Mouse (Mus musculus) kidney, adult 2 months (tissue): ENCODE measurements around the gene Gars.

Experiments
- CTCF ChIP-seq: fragments of 200-500 bp; conservative IDR thresholded peaks from 2 replicates; pipeline ENCODE4 v1.5.1; 2011; ENCODE audit warnings: low read depth, mild to moderate bottlenecking, control low read depth, low read length, moderate library complexity, mixed read lengths; ENCODE audit not compliant: insufficient read depth, insufficient read length
- POLR2A ChIP-seq: fragments of 200-500 bp; IDR thresholded peaks from one replicate; pipeline ENCODE4 v1.6.1; 2011; ENCODE audit warnings: low read depth, low read length, control low read depth

DNA sequence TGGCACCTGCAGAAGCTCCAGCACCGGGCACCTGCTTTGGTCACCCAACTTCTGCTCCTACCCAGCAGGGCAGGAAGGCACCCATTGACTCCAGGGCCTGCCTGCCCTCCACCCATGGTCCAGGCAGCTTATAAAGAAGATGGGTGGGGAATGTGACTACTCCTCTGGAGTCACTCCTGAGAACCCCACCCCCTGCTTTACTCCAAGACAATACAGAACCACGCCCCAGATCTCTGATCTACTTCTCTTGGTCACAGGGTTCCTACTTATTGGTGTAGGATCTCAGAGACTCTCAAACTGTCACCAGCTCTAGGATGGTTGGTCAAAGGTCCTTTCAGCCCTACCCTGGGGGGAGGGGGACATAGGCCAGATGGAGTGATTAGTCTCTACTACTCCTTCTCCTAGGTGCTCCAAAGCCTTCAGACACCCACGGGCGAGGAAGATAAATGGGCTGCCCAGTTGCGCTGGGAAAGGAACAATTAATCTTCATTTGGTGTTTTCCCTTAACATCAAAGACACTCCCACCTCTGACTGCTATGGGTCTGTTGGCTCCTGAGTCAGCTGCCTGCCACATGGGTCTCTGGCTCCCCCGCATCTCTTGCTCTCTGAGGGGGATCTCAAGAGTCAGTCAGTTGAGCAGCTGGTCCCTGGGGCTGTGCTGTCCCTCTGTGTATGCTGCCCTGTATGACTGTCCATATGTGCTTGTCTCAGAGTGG is 55.8 kb downstream of the Gars start:
- TF ChIP-seq CTCF (no peak), POLR2A (no peak)
